Mouse (Mus musculus) stomach, postnatal 0 days (tissue): ENCODE data around the gene Slc39a1. TPM values are rescaled to one million over a fixed set of nuclear protein-coding genes. Genes with fewer than 3 reads are reported as not detected.

Experiments
- ATAC-seq: fragments of 200-750 bp; cut with Nextera tagmentation; 2 replicates; pipeline ENCODE4 v1.8.0; 2017; ENCODE audit not compliant: low FRiP score, low TSS enrichment
- DNase-seq: peaks from one replicate; pipeline ENCODE4 v3.0.0-alpha.2; 2016; ENCODE audit warnings: low spot score
- H3K27ac ChIP-seq: fragments of 300-500 bp; sonication (generic); replicated peaks from 2 replicates; pipeline ENCODE4 v1.5.1; 2014; ENCODE audit warnings: mild to moderate bottlenecking, control low read depth
- H3K27me3 ChIP-seq: fragments of 300-500 bp; sonication (generic); 2 replicates; pipeline ENCODE4 v1.6.1; 2014; ENCODE audit warnings: low read length; ENCODE audit not compliant: control insufficient read depth, insufficient read depth
- H3K36me3 ChIP-seq: fragments of 300-500 bp; sonication (generic); 2 replicates; pipeline ENCODE4 v1.6.1; 2014; ENCODE audit warnings: low read length, mixed read lengths; ENCODE audit not compliant: control insufficient read depth, insufficient read depth
- H3K4me1 ChIP-seq: fragments of 300-500 bp; sonication (generic); replicated peaks from 2 replicates; pipeline ENCODE4 v1.6.1; 2014; ENCODE audit warnings: antibody characterized with exemption; ENCODE audit not compliant: control insufficient read depth, insufficient read depth
- H3K4me2 ChIP-seq: fragments of 300-500 bp; sonication (generic); replicated peaks from 2 replicates; pipeline ENCODE4 v1.6.1; 2014; ENCODE audit warnings: low read depth, mild to moderate bottlenecking, control low read depth, moderate library complexity
- H3K4me3 ChIP-seq: fragments of 300-500 bp; sonication (generic); 2 replicates; pipeline ENCODE4 v1.5.1; 2014; ENCODE audit warnings: low read depth, low read length, control low read depth
- H3K9ac ChIP-seq: fragments of 300-500 bp; sonication (generic); 2 replicates; pipeline ENCODE4 v1.6.1; 2014; ENCODE audit warnings: mild to moderate bottlenecking, low read length, control low read depth, mixed read lengths
- H3K9me3 ChIP-seq: fragments of 300-500 bp; sonication (generic); 2 replicates; pipeline ENCODE4 v1.6.1; 2016; ENCODE audit warnings: low read length; ENCODE audit not compliant: control insufficient read depth
- CTCF ChIP-seq: IDR thresholded peaks from 2 replicates; pipeline ENCODE4 v1.5.1; 2016; ENCODE audit warnings: antibody characterized with exemption, low read depth, mild to moderate bottlenecking, moderate library complexity
- EP300 ChIP-seq: optimal IDR thresholded peaks from 2 replicates; pipeline ENCODE3; 2016; ENCODE audit warnings: antibody characterized with exemption
- WGBS: fragments of 180-500 bp; shearing (Covaris S2); extraction: QIAGEN DNeasy Blood & Tissue Kit; methylation state at CpG from one replicate; pipeline ENCODE4 v1.1.7; 2014; 5-methylcytosine and 5-hydroxymethylcytosine counted together
- polyA plus RNA-seq: library from polyadenylated mRNA; unstranded; fragments of >200 nt; fragmentation: Nextera tagmentation; extraction: Ambion mirVana; gene quantifications from 2 replicates; pipeline ENCODE4 v1.2.1, GENCODE M21; 2015

Slc39a1 gene
- polyA plus RNA-seq, 1 experiment from 2014 or later = 102 TPM

DNA sequence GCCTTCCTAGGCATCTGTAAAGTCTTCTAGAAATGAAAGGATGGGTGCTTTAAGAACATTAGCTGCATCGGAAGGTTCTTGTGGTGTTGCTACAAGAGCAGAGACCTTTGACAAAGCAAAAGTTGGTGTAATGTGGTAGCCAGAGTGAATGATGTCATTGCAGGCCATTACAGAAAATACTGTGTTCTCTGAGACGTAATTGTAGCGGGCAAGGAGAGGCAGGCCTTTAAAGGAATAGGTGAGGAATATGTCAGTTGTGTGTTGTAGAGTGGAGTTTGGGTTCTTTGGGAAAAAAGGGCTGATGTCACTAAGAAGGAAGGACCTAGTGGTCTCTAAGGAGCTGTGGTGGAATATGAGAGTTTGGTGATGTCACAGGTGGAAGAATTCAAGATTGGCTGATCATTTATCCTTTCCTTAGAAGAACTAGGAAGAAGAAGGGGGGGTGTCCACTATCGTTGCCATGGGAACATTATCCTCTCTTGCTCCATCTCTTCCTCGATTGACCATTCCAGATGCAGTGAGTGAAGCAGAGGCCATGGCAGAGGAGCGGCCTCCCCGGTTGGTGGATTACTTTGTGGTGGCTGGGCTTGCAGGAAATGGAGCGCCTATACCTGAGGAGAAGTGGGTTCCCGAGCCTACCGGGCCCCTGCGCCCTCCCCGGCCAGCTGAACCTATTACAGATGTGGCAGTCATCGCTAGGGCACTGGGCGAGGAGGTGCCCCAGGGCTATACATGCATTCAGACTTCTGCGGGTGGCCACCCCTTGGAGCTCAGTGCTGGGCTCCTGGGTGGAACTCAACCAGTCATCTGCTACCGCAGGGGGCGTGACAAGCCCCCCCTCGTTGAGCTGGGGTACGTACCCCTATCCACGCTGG, 19.2 kb downstream of the Slc39a1 start:
- WGBS = 91% methylated on average over 20 of the region's 20 CpGs
- TF ChIP-seq CTCF = no peak
- no peak for TF ChIP-seq EP300
- Histone ChIP-seq H3K9ac (no peak overlapping the region), H3K27me3 (no peaks in the 10 kb centered on the region), H3K9me3 (no peaks in the 10 kb centered on the region), H3K27ac (peak overlapping the region; percentile 97), H3K4me3 (peak overlapping the region; percentile 83; the same call in 1 of the 2 replicates), H3K36me3 (peaks cover 15% of the 10 kb centered on the region), H3K4me2 (no peak overlapping the region), H3K4me1 (0 out of 2 replicates have a peak, but pooled peaks cover 4% of the 10 kb centered on the region)
- DNase-seq (no peak), ATAC-seq (no peak)

DNA sequence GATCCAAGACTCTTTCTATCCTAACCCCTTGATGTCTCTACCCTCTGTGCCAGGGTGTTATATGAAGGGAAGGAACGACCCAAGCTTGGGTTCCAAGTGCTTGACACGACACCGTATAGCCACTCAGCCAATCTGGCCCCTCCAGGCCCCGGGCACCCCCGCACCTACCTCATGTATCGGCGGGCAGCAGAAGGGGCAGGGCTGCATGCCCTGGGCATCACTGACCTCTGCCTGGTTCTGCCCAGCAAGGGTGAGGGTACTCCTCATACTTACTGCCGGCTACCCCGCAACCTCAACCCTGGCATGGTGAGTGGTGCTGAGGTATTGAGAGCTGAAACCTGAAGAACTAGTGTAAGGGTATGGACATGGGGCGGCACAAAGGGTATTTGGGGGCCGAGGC, 20.2 kb downstream of the Slc39a1 start:
- no peaks in the 10 kb centered on the region for H3K9me3 ChIP-seq
- ATAC-seq (no peak), DNase-seq (no peak)
- 97% methylated on average over 11 of the region's 11 CpGs for WGBS
- no peak overlapping the region for H3K27ac ChIP-seq
- no peak overlapping the region for H3K4me3 ChIP-seq
- no peaks in the 10 kb centered on the region for H3K27me3 ChIP-seq
- H3K9ac ChIP-seq = no peak overlapping the region
- peaks cover 11% of the 10 kb centered on the region for H3K36me3 ChIP-seq
- H3K4me2 ChIP-seq = no peak overlapping the region
- TF ChIP-seq EP300 (no peak), CTCF (no peak)
- H3K4me1 ChIP-seq = 0 out of 2 replicates have a peak, but pooled peaks cover 4% of the 10 kb centered on the region

DNA sequence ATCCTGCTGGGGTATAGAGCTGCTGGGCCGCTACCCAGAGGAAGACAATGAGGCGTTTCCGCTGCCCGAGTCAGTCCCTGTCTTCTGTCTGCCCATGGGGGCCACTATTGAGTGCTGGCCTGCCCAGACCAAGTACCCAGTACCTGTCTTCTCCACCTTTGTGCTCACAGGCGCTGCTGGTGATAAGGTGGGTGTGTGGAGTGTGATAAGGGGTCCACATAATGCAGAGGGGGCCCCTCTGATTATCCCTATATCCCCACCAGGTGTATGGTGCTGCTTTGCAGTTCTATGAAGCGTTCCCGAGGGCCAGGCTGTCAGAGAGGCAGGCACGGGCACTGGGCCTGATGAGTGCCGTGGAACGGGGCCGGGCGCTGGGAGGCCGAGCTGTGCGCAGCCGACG, 21.0 kb downstream of the Slc39a1 start:
- 86% methylated on average over 16 of the region's 16 CpGs for WGBS
- Histone ChIP-seq H3K27me3 (no peaks in the 10 kb centered on the region), H3K9me3 (no peaks in the 10 kb centered on the region), H3K9ac (no peak overlapping the region), H3K4me1 (0 out of 2 replicates have a peak, but pooled peaks cover 4% of the 10 kb centered on the region), H3K4me3 (no peak overlapping the region), H3K27ac (no peak overlapping the region), H3K36me3 (peaks cover 7% of the 10 kb centered on the region; the same call in 1 of the 2 replicates), H3K4me2 (no peak overlapping the region)
- ATAC-seq (no peak), DNase-seq (no peak)
- no peak for TF ChIP-seq EP300
- TF ChIP-seq CTCF = no peak

GRCm38 (mm10) chr3:90270784-90271183, 22.8 kb downstream of the Slc39a1 start:
- TF ChIP-seq CTCF (no peak), EP300 (no peak)
- no peak for DNase-seq
- Histone ChIP-seq H3K4me1 (0 out of 2 replicates have a peak, but pooled peaks cover 4% of the 10 kb centered on the region), H3K4me2 (no peak overlapping the region), H3K36me3 (peaks cover 7% of the 10 kb centered on the region; the same call in 1 of the 2 replicates), H3K9ac (no peak overlapping the region), H3K27me3 (no peaks in the 10 kb centered on the region), H3K27ac (no peak overlapping the region), H3K9me3 (no peaks in the 10 kb centered on the region), H3K4me3 (no peak overlapping the region)
- ATAC-seq = no peak
- WGBS = 89% methylated on average over 8 of the region's 8 CpGs

DNA sequence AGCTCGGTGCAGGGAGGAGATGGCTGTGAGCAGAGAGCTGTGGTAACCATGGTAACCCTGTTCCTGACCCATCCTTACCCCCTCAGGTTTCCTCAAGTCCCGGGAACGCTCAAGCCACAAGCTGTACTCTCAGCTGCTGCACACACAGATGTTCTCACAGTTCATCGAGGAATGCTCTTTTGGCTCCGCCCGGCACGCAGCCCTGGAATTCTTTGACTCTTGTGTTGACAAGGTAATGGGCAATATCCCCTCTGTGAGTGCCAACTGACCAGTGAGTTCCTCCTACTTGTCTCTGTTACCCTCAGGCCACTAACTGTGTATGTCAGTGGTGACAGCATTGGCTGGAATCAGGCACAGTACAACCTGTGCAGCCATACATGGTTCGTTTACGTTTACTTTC, 24.2 kb downstream of the Slc39a1 start:
- Histone ChIP-seq H3K9ac (no peak overlapping the region), H3K27ac (no peak overlapping the region), H3K27me3 (no peaks in the 10 kb centered on the region), H3K9me3 (no peaks in the 10 kb centered on the region), H3K4me1 (no peaks in the 10 kb centered on the region), H3K36me3 (peaks cover 7% of the 10 kb centered on the region), H3K4me3 (no peak overlapping the region), H3K4me2 (no peak overlapping the region)
- DNase-seq (no peak), ATAC-seq (no peak)
- WGBS = 57% methylated on average over 9 of the region's 9 CpGs
- TF ChIP-seq EP300 (no peak), CTCF (no peak)

- H3K4me2 ChIP-seq = no peak overlapping the region
- ATAC-seq (no peak; the same call in 1 of the 2 replicates), DNase-seq (no peak)
- H3K4me3 ChIP-seq = no peak overlapping the region
- H3K9me3 ChIP-seq = no peaks in the 10 kb centered on the region
- no peak overlapping the region for H3K27ac ChIP-seq
- WGBS = 92% methylated on average over 22 of the region's 22 CpGs
- no peaks in the 10 kb centered on the region for H3K4me1 ChIP-seq
- no peaks in the 10 kb centered on the region for H3K27me3 ChIP-seq
- no peak overlapping the region for H3K9ac ChIP-seq
- no peak for TF ChIP-seq CTCF
- TF ChIP-seq EP300 = no peak
- peaks cover 7% of the 10 kb centered on the region; the same call in 1 of the 2 replicates for H3K36me3 ChIP-seq
Observed at GRCm38 (mm10) chr3:90273855-90274254, 25.9 kb downstream of the Slc39a1 start.
